Mouse (Mus musculus) heart, embryonic 15.5 days (tissue): Measurements from ENCODE around the gene Slc25a34. TPM values are rescaled to one million over a fixed set of nuclear protein-coding genes. Genes with fewer than 3 reads are reported as not detected.

Experiments used
- ATAC-seq: fragments of 200-750 bp; cut with Nextera tagmentation; replicated peaks from 2 replicates; pipeline ENCODE4 v1.8.0; 2017; ENCODE audit warnings: low read depth, moderate TSS enrichment; ENCODE audit not compliant: insufficient number of reproducible peaks, insufficient read depth, low FRiP score
- H3K27ac ChIP-seq: fragments of 300-500 bp; sonication (generic); 2 replicates; pipeline ENCODE4 v1.5.1; 2015; ENCODE audit warnings: mild to moderate bottlenecking, inconsistent platforms
- H3K27me3 ChIP-seq: fragments of 300-500 bp; sonication (generic); 2 replicates; pipeline ENCODE4 v1.6.1; 2015; ENCODE audit warnings: inconsistent platforms
- H3K36me3 ChIP-seq: fragments of 300-500 bp; sonication (generic); 2 replicates; pipeline ENCODE4 v1.6.1; 2015; ENCODE audit warnings: mild to moderate bottlenecking, inconsistent platforms
- H3K4me1 ChIP-seq: fragments of 300-500 bp; sonication (generic); replicated peaks from 2 replicates; pipeline ENCODE4 v1.6.1; 2015; ENCODE audit warnings: inconsistent platforms
- H3K4me2 ChIP-seq: fragments of 300-500 bp; sonication (generic); 2 replicates; pipeline ENCODE4 v1.6.1; 2015; ENCODE audit warnings: inconsistent platforms, mild to moderate bottlenecking, moderate library complexity
- H3K4me3 ChIP-seq: fragments of 300-500 bp; sonication (generic); 2 replicates; pipeline ENCODE4 v1.5.1; 2015; ENCODE audit warnings: mild to moderate bottlenecking, inconsistent platforms
- H3K9ac ChIP-seq: fragments of 300-500 bp; sonication (generic); 2 replicates; pipeline ENCODE4 v1.6.1; 2015; ENCODE audit warnings: mild to moderate bottlenecking, inconsistent platforms
- H3K9me3 ChIP-seq: fragments of 300-500 bp; sonication (generic); replicated peaks from 2 replicates; pipeline ENCODE4 v1.6.1; 2016; ENCODE audit warnings: inconsistent platforms
- WGBS: fragments of 180-500 bp; shearing (Covaris S2); methylation state at CpG from one replicate; pipeline ENCODE4 v1.1.7; 2015; ENCODE audit warnings: mixed read lengths; 5-methylcytosine and 5-hydroxymethylcytosine counted together
- polyA plus RNA-seq: library from polyadenylated mRNA; unstranded; fragments of >200 nt; fragmentation: Nextera tagmentation; extraction: Ambion mirVana; gene quantifications from 2 replicates; pipeline ENCODE4 v1.2.1, GENCODE M21; 2015

The Slc25a34 gene
- polyA plus RNA-seq, 1 experiment from 2014 or later: 0.76 TPM

- Histone ChIP-seq H3K9me3 (no peaks in the 10 kb centered on the region), H3K9ac (no peak overlapping the region), H3K27me3 (no peaks in the 10 kb centered on the region), H3K4me3 (no peak overlapping the region), H3K4me1 (peaks cover 20% of the 10 kb centered on the region), H3K36me3 (peaks cover 48% of the 10 kb centered on the region), H3K27ac (no peak overlapping the region), H3K4me2 (no peak overlapping the region)
- no peak for ATAC-seq
- WGBS: 85% methylated on average over 16 of the region's 16 CpGs
Measured at GRCm38 (mm10) chr4:141625774-141626550, 2.3 kb upstream of the Slc25a34 start.

GRCm38 (mm10) chr4:141624983-141625773 lies 1.6 kb upstream of the Slc25a34 start:
- Histone ChIP-seq H3K9ac (no peak overlapping the region), H3K9me3 (no peaks in the 10 kb centered on the region), H3K4me2 (no peak overlapping the region), H3K4me3 (no peak overlapping the region), H3K27ac (no peak overlapping the region), H3K36me3 (peaks cover 41% of the 10 kb centered on the region), H3K27me3 (no peaks in the 10 kb centered on the region), H3K4me1 (peaks cover 20% of the 10 kb centered on the region)
- 74% methylated on average over 18 of the region's 19 CpGs for WGBS
- no peak for ATAC-seq

GRCm38 (mm10) chr4:141624134-141624533 lies 513 bp upstream of the Slc25a34 start:
- Histone ChIP-seq H3K4me1 (peaks cover 20% of the 10 kb centered on the region), H3K27me3 (no peaks in the 10 kb centered on the region), H3K36me3 (peaks cover 32% of the 10 kb centered on the region), H3K9ac (no peak overlapping the region), H3K4me2 (no peak overlapping the region), H3K9me3 (no peaks in the 10 kb centered on the region), H3K4me3 (no peak overlapping the region), H3K27ac (peak overlapping the region; percentile 30; the same call in 1 of the 2 replicates)
- ATAC-seq: no peak
- 87% methylated on average over 8 of the region's 8 CpGs for WGBS

DNA sequence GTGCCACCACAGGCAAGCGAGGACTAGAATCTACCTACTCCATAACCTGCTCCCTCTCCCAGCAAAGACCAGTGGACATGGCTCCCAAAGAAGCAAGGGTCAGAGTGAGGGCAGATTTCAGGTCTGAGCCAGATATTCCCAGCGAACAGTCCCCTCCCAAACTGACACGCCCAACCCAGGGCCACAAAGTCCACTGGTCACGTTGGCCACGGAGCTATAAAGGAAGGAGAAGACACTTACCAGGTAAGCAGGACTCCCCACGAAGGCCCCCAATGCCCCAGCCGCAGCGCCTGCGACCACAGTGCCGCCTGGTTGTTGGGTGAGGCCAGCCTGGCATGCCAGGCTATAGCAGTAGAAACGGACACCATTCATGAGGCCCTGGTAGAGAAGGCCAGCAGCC lies 584 bp downstream of the Slc25a34 start:
- Histone ChIP-seq H3K27ac (peak overlapping the region; percentile 56), H3K9me3 (no peaks in the 10 kb centered on the region), H3K4me2 (no peak overlapping the region), H3K4me1 (peaks cover 28% of the 10 kb centered on the region), H3K36me3 (peaks cover 22% of the 10 kb centered on the region), H3K4me3 (no peak overlapping the region), H3K27me3 (no peaks in the 10 kb centered on the region), H3K9ac (no peak overlapping the region)
- WGBS: 81% methylated on average over 11 of the region's 11 CpGs
- ATAC-seq: no peak

DNA sequence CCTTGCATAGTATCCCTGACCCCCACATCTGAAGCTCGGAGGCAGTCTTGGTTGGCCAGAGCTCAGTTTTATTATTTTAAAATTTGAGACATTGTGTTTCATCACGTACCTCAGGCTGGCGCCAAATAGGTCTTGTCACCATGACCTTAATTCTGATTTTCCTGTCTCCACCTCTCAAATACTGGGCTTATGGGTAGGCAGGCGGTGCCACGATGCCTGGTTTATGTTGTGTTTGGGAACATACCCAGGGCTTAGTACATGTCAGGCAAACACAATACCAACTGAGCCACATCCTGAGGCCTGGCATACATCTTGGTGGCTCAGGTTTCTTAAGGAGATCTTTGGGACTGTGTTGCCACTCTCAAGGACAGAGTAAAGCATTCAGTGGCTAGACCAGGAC lies 1.0 kb downstream of the Slc25a34 start:
- ATAC-seq: no peak
- H3K9me3 ChIP-seq: no peaks in the 10 kb centered on the region
- no peak overlapping the region for H3K4me3 ChIP-seq
- H3K9ac ChIP-seq: no peak overlapping the region
- no peaks in the 10 kb centered on the region for H3K27me3 ChIP-seq
- peaks cover 29% of the 10 kb centered on the region for H3K4me1 ChIP-seq
- WGBS: 80% methylated on average over 5 of the region's 5 CpGs
- H3K36me3 ChIP-seq: peaks cover 18% of the 10 kb centered on the region
- H3K4me2 ChIP-seq: no peak overlapping the region
- no peak overlapping the region for H3K27ac ChIP-seq

GRCm38 (mm10) chr4:141622091-141622490 lies 1.5 kb downstream of the Slc25a34 start:
- H3K9me3 ChIP-seq: no peaks in the 10 kb centered on the region
- H3K4me2 ChIP-seq: no peak overlapping the region
- no peak for ATAC-seq
- H3K4me1 ChIP-seq: peaks cover 33% of the 10 kb centered on the region
- peaks cover 15% of the 10 kb centered on the region for H3K36me3 ChIP-seq
- no peak overlapping the region for H3K9ac ChIP-seq
- H3K4me3 ChIP-seq: no peak overlapping the region
- WGBS: 78% methylated on average over 8 of the region's 8 CpGs
- H3K27me3 ChIP-seq: no peaks in the 10 kb centered on the region
- H3K27ac ChIP-seq: no peak overlapping the region

GRCm38 (mm10) chr4:141621297-141621696 lies 2.3 kb downstream of the Slc25a34 start:
- Histone ChIP-seq H3K4me3 (no peak overlapping the region), H3K4me2 (no peak overlapping the region), H3K27me3 (no peaks in the 10 kb centered on the region), H3K27ac (no peak overlapping the region), H3K9ac (no peak overlapping the region), H3K36me3 (peaks cover 8% of the 10 kb centered on the region), H3K9me3 (no peaks in the 10 kb centered on the region), H3K4me1 (peaks cover 33% of the 10 kb centered on the region)
- WGBS: 79% methylated on average over 8 of the region's 8 CpGs
- no peak for ATAC-seq

- no peak overlapping the region for H3K4me2 ChIP-seq
- no peak overlapping the region for H3K27ac ChIP-seq
- H3K4me1 ChIP-seq: peaks cover 33% of the 10 kb centered on the region
- WGBS: 73% methylated on average over 9 of the region's 9 CpGs
- no peak overlapping the region for H3K4me3 ChIP-seq
- no peak for ATAC-seq
- no peak overlapping the region for H3K9ac ChIP-seq
- no peaks in the 10 kb centered on the region for H3K36me3 ChIP-seq
- no peaks in the 10 kb centered on the region for H3K27me3 ChIP-seq
- H3K9me3 ChIP-seq: no peaks in the 10 kb centered on the region
Measured at GRCm38 (mm10) chr4:141619299-141619883, 4.2 kb downstream of the Slc25a34 start.

- peaks cover 27% of the 10 kb centered on the region for H3K4me1 ChIP-seq
- no peak for ATAC-seq
- H3K27ac ChIP-seq: no peak within 1 kb of the TSS
- H3K4me2 ChIP-seq: peak within 1 kb of the TSS; percentile 80
- peak within 1 kb of the TSS; percentile 41 for H3K4me3 ChIP-seq
- no peaks in the 10 kb centered on the region for H3K9me3 ChIP-seq
- no peaks in the 10 kb centered on the region for H3K27me3 ChIP-seq
- WGBS: 25% methylated on average over 20 of the region's 20 CpGs
- H3K9ac ChIP-seq: peak within 1 kb of the TSS; percentile 46
- no peaks in the 10 kb centered on the region for H3K36me3 ChIP-seq
Measured at GRCm38 (mm10) chr4:141618565-141619243, 4.9 kb downstream of the Slc25a34 start, which contains the start of gene Tmem82. Tmem82 (minus strand) TSS chr4:141618633.

- no peak overlapping the region for H3K27ac ChIP-seq
Measured at GRCm38 (mm10) chr4:141617863-141618564, 5.6 kb downstream of the Slc25a34 start.

More at GRCm38 (mm10) chr4:141617863-141618564, 5.6 kb downstream of the Slc25a34 start:
- Histone ChIP-seq H3K9me3 (no peaks in the 10 kb centered on the region), H3K36me3 (no peaks in the 10 kb centered on the region), H3K4me2 (peak overlapping the region; percentile 80), H3K4me3 (peak overlapping the region; percentile 41), H3K27me3 (no peaks in the 10 kb centered on the region), H3K4me1 (peaks cover 20% of the 10 kb centered on the region), H3K9ac (peak overlapping the region; percentile 46)
- 0 out of 2 replicates have a peak, but pooled peaks have one; percentile 24 for ATAC-seq
- 14% methylated on average over 22 of the region's 22 CpGs for WGBS
